8 mouse cellular contexts compared by ENCODE assay signal in genomic region chrX:94797348-94798182, GRCm38 (mm10).
DNase-seq lines count a peak whose midpoint lies in the region; ATAC-seq and TF ChIP-seq lines count a peak whose summit lies in the region.
"Not testable (repeated sequence)": the region's sequence is repeated elsewhere in the genome, so short reads cannot be mapped to it uniquely, and the experiment has no call there.

No protein-coding gene starts in this region.

- not testable (repeated sequence) for H3K27me3 ChIP-seq in hindbrain, embryonic 13.5 days; kidney, embryonic 14.5 days (ENCODE audit: control insufficient read depth, insufficient read depth, low read length); liver, embryonic 12.5 days (replicated peaks); stomach, postnatal 0 days (ENCODE audit: control insufficient read depth, insufficient read depth, low read length)

- not testable (repeated sequence) for H3K4me3 ChIP-seq in hindbrain, embryonic 13.5 days; kidney, embryonic 14.5 days (ENCODE audit: low read length); liver, embryonic 12.5 days; stomach, postnatal 0 days (ENCODE audit: low read depth, low read length)

- H3K4me2 ChIP-seq in hindbrain, embryonic 13.5 days; kidney, embryonic 14.5 days (replicated peaks; ENCODE audit: low read depth, low read length); liver, embryonic 12.5 days; stomach, postnatal 0 days (replicated peaks; ENCODE audit: low read depth): not testable (repeated sequence)

- H3K9ac ChIP-seq in hindbrain, embryonic 13.5 days; kidney, embryonic 14.5 days (ENCODE audit: low read depth, low read length); liver, embryonic 12.5 days; stomach, postnatal 0 days (ENCODE audit: low read length): not testable (repeated sequence)

- no CpG with 5 or more reads among the region's 131 CpGs for WGBS in hindbrain, embryonic 13.5 days
- no CpG with 5 or more reads among the region's 131 CpGs for WGBS in kidney, embryonic 14.5 days
- no CpG with 5 or more reads among the region's 131 CpGs for WGBS in liver, embryonic 12.5 days (ENCODE audit: insufficient replicate concordance)
- WGBS in stomach, postnatal 0 days: no CpG with 5 or more reads among the region's 131 CpGs

- TF ChIP-seq EP300 in stomach, postnatal 0 days (optimal IDR thresholded peaks at IDR 0.05): not testable (repeated sequence)

- 0 out of 2 replicates have a peak, but pooled peaks have one; percentile 10 for ATAC-seq in erythroblast, adult 5-6 weeks (replicated peaks; ENCODE audit: low FRiP score, poor library complexity, severe bottlenecking)
- peak; percentile 65 for ATAC-seq in granulocyte monocyte progenitor cell, adult 5-6 weeks (replicated peaks; ENCODE audit: poor library complexity, severe bottlenecking)
- ATAC-seq in hindbrain, embryonic 13.5 days (ENCODE audit: low FRiP score): peak; percentile 85
- ATAC-seq in kidney, embryonic 14.5 days (ENCODE audit: low FRiP score, low TSS enrichment): peak; percentile 76
- peak; percentile 64 for ATAC-seq in liver, embryonic 12.5 days
- ATAC-seq in megakaryocyte, adult 5-6 weeks (ENCODE audit: poor library complexity, severe bottlenecking): peak; percentile 71
- 0 out of 2 replicates have a peak, but pooled peaks have one; percentile 11 for ATAC-seq in monocyte, adult 5-6 weeks (replicated peaks; ENCODE audit: insufficient number of reproducible peaks, low FRiP score, low TSS enrichment, poor library complexity, severe bottlenecking)
- ATAC-seq in stomach, postnatal 0 days (ENCODE audit: low FRiP score, low TSS enrichment): peak; percentile 57

- not testable (repeated sequence) for H3K27ac ChIP-seq in hindbrain, embryonic 13.5 days; kidney, embryonic 14.5 days (ENCODE audit: low read depth, low read length); liver, embryonic 12.5 days; stomach, postnatal 0 days (replicated peaks)

- not testable (repeated sequence) for DNase-seq in stomach, postnatal 0 days (ENCODE audit: low spot score)

- H3K4me1 ChIP-seq in hindbrain, embryonic 13.5 days (replicated peaks); kidney, embryonic 14.5 days (ENCODE audit: control insufficient read depth, insufficient read depth, low read length); liver, embryonic 12.5 days; stomach, postnatal 0 days (replicated peaks; ENCODE audit: control insufficient read depth, insufficient read depth): not testable (repeated sequence)

- not testable (repeated sequence) for H3K36me3 ChIP-seq in hindbrain, embryonic 13.5 days; kidney, embryonic 14.5 days (ENCODE audit: control insufficient read depth, insufficient read depth, low read length); liver, embryonic 12.5 days; stomach, postnatal 0 days (ENCODE audit: control insufficient read depth, insufficient read depth, low read length)

- TF ChIP-seq CTCF in stomach, postnatal 0 days (IDR thresholded peaks at IDR 0.05; ENCODE audit: low read depth): not testable (repeated sequence)

- H3K9me3 ChIP-seq in hindbrain, embryonic 13.5 days; kidney, embryonic 14.5 days (ENCODE audit: control insufficient read depth, low read length); liver, embryonic 12.5 days (replicated peaks); stomach, postnatal 0 days (ENCODE audit: control insufficient read depth, low read length): not testable (repeated sequence)

Comparison
In these comparisons a context has a peak if more than half of its experiments do, and no peak if none do; other contexts are left out.
1. ATAC-seq: peak in every context shown above with its lines; median percentile 85 in hindbrain, embryonic 13.5 days; 76 in kidney, embryonic 14.5 days; 71 in megakaryocyte, adult 5-6 weeks; 65 in granulocyte monocyte progenitor cell, adult 5-6 weeks; 64 in liver, embryonic 12.5 days; 57 in stomach, postnatal 0 days; 11 in monocyte, adult 5-6 weeks; 10 in erythroblast, adult 5-6 weeks.